Mouse (Mus musculus) ovary, postnatal 10 days (tissue): ENCODE measurements around the gene Prss46.
A peak's percentile ranks its signal among the peaks of the same experiment; 100 is the strongest.

Source experiments
- DNase-seq: peaks from one replicate; pipeline ENCODE4 v3.0.0; 2022; ENCODE audit warnings: low spot score

The Prss46 gene

DNA sequence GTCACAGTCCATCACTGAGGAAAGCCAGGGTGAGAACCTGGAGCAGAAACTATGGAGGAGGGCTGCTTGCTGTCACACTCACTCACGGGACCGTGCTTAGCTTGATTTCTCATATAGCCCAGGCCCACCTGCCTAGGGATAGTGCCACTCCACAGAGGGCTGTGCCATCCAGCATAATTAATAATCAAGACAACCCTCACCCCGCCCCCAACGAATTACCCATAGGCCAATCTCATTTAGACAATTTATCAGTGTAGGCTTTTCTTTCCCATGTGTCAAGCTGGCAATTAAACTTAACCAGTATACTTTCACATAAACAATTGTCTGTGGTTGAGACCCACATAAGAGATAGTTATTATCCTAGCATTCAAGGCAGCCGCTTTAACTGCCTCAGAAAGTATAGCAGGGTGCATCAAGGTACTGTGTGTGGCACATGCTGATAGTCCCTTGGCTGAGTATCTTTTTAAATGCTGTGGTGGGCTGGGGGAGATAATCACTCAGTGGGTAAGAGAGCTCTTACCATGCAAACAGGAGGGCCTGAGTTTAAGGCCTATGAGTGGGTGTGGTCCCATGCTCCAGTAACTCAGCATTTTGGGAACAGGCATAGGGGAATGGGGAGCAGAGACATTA lies 14.8 kb downstream of the Prss46 start:
- no peak for DNase-seq

DNA sequence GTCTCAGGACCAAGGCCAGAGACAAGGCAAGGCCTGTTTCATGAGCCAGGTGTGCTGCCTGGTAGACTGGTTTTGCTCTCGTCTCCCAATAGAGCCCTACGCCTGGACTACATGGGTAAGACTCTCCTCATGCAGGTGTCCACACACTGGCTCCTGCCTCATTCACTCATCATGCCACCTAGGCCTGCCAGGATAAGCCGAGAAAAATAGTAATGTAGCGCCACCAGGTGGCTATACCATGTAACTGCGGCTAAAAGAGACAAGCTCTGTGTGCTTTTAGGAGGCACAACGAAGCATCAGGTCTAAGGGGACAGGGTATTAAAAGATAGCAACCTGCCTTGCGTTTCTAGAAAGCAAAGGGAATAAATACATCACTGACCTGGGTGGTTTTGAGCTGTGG lies 26.7 kb downstream of the Prss46 start:
- no peak for DNase-seq

DNA sequence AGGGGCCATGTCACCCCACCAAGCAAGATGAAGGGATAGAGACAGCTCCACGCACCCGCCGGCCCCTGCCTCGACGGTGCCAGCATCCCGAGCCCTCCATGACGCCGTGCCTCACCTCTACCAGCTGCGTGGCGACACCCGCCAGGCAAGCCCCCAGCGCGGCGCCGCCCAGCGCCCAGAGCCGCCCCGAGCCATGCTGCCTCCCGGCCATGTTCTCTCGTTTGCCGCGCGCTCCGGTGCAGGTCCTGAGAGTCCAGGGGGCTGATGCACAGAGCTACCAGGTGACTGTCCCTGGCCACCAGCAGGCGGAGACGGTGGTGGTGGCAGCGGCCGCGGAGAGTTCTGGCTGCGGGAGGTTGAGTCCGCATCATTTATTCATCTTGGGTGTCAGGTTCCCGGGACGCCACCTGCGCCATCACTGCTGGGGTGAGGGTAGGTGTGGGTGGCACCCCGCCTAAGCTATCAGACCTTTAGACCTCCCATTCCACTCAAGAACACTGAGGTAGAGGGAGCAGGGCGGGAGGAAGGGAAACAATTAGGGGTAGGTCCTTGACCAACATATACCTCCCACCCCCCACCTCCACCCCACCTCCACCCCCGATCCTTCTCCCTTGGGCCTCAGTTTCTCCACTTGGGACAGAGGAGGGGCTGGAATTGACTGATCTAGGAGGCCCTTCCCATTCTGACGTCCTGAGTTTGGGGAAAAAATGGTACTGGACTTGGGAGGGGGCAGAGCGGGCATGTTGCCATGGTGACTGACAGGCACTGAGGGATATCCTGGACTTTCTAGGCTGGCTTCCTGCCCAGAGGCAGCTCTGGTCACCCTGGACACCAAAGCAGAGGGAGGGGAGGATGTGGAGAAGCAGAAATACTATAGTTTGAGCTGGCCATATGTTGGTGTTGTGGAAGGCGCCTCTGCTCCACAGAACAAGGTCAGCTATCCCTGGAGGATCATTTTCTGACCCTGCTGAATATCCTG lies 29.7 kb downstream of the Prss46 start:
- no peak for DNase-seq

- no peak for DNase-seq
Measured at GRCm38 (mm10) chr9:110874660-110875191, 30.4 kb downstream of the Prss46 start.

GRCm38 (mm10) chr9:110875288-110875695 lies 31.0 kb downstream of the Prss46 start:
- DNase-seq: no peak

- DNase-seq: no peak
Measured at GRCm38 (mm10) chr9:110877353-110877752, 33.0 kb downstream of the Prss46 start.

DNA sequence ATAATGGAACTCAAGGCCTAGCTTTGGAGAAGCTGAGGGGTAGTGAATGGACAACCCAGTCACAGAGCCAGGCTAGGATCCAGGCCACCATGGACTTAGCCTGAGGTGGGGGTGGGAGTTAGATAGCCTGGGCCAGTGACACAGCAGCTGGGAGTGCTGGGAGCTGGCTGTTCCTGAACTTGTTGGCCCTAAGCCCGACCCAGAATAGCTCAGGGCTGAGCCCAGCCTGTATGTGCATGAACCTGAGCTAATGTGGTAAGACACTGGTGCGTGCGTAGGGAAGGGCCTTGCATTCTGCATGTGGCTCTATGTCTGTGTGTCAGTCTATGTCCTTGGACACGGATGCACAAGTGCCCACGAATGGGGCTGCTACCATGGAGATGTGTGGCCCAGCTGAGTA lies 33.6 kb downstream of the Prss46 start:
- no peak for DNase-seq

- DNase-seq: peak; percentile 21
Measured at GRCm38 (mm10) chr9:110879191-110879920, 35.0 kb downstream of the Prss46 start, which contains the start of gene Als2cl. Gene Als2cl (plus strand): TSS chr9:110879870.

DNA sequence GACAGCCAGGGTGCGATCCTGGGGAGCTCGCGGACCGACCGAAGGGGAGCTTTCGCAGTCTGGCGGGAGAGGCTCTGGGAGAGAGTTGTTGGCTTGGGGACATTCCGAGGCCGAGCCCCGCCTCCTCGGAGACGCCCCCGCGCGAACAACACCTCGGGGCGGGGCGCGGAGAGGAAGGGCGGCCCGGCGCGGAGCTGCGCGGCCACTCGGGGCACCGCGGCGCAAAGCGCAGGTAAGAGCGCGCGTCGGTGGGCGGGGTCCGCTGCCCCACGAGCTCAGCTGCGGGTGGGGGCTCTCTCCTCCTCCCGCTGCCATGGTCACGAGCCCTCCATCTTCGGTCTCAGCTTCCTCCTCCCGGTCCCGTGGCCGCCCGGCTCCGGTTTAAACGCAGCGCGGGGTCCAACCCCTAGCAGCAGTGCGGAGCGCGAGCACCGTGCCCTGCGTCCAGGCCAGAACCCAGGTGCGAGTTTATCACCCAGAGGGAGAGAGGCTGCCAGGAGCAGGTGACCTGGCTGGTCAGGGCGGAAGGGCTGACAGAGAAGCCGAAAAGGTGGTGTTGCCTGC lies 35.8 kb downstream of the Prss46 start, which contains the start of gene Tmie:
Tmie (minus strand) TSS at position 116 of the 564 bp plus-strand sequence.
- DNase-seq: peak; percentile 33

DNA sequence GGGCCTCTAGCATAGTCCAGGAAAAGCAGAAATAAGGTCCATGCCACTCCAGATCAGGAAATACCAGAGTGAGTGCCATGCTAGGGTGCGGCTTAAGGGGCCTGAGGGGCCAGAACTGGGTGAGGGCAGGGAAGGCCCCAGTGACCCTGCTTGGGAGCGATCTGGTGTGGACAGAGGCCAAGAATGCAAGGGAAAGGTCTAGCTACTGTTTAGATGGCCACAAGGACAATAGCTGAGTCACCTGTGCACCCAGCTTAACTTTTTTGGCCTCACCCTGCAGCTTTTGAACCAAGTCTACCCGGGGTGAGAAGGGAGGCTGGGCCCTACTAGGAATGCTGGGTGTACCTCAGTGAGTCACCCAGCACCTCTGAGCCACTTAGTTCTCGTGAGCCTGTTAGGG lies 36.5 kb downstream of the Prss46 start:
- no peak for DNase-seq

DNA sequence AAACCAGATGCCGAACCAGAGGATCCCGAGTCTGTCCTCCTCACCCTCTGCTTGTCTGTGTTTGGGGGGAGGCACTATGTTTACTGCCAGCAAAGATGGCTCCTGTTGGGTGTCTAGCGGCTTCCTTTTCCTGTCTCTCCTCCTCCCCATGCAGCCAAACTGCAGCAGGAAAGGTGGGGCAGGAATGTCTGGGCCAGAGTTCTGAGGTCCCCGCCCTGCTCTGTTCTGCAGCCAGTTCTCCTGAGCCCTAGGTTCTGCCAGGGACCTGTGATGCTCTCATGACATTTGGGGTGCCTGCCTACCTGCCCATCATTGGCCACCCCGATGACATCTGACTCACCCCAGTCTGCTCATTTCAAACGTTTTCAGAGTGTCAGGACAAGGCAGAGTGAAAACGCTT lies 37.6 kb downstream of the Prss46 start:
- no peak for DNase-seq

- DNase-seq: no peak
Measured at GRCm38 (mm10) chr9:110887388-110888303, 43.3 kb downstream of the Prss46 start.

DNA sequence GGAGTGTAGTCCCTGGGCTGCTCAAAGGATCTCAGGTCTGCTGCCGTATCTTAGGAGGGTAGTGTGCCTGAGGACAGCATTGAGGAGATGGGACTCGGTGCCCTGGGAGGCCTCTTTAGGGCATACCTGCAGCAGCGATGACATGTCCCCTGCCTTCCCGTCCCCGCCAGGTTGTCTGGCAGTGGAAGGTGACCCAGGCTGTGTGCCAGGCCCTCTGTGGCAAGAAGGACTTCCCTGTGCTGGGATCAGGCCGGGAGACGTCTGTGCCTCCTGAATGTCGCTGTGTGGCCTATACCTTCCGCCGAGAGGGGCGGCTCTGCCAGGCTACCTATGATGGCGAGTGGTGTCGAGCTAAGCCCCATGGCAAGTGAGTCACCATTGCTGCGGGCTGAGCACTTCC lies 44.6 kb downstream of the Prss46 start:
- DNase-seq: no peak

GRCm38 (mm10) chr9:110890026-110890783 lies 45.9 kb downstream of the Prss46 start:
- DNase-seq: no peak

DNA sequence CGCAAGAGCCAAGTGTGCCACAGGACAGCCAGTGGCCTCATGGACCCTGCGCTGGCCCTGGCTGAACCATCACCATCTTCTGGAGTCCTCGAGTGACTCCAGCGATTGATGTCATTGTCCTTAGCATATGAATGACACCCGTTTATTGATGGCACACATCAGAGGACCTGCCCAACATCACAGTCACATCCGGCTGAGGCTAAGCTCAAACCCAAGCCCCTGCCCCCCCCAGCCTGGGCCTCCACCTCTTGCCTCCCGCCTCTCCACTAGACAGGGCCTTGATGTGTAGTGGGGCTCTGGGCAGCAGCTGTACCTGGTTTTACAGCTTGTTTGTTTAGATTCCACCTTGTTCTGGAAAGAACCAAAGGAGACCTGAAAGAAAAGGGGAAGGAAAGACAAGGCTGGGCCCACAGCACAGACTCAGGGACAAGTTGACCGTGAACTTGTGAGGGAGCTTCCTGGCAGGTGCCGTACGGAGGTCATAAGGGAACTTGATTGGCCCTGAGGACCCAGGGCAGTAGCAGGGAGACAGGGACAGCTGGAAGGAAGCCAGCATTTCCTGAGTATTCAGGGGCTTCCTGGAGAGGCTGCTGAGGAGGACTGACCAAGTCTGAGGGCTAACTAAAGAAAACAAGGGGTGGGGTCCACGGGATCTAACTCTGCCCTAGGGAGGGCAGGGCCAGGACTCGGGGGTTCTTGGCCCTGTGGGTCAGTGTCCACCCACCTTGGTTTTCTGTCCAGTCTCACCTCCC lies 46.9 kb downstream of the Prss46 start:
- no peak for DNase-seq

DNA sequence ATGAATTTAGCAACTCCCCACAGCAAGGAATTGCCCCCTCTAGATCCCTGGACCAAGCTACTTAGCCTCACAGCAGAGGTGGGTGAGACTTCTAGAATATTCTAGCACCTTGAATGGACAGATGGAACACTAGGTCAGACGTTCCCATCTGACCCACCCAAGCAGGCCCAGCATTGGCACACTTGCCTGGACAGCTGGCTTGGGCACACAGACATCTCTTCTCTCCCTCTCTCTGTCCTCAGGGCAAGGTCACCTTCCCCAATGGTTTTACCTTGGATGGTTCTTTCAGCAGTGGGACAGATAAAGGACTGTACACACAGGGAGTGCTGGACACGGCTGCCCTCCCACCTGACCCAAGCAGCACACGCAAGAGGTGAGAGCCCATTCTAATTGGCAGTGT lies 48.2 kb downstream of the Prss46 start:
- no peak for DNase-seq

- DNase-seq: no peak
Measured at GRCm38 (mm10) chr9:110893429-110893828, 49.1 kb downstream of the Prss46 start.

GRCm38 (mm10) chr9:110895507-110895906 lies 51.2 kb downstream of the Prss46 start:
- DNase-seq: no peak

DNA sequence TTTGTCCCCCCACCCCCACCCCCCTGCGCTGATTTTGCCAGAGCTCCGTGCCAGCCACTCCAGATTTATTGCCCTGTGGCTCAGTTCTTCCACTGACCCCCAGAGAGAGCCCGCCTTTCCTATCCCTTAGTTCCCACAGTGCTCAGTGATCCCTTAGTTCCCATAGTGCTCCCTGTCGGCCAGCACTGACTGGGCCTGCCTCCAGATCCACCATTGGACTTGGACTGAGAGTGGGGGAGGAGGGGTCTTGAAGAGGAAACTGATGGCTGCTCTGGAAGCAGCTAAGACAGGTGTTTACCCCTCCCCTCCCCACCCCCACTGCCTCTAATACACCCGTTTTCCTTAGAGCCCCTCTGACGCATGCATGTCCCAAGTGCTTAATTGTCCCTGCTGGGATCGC lies 51.7 kb downstream of the Prss46 start:
- no peak for DNase-seq
